Comparison of ENCODE assay signal across 8 mouse cellular contexts in genomic region chr4:145319274-145320226, GRCm38 (mm10). TPM values are rescaled to one million over a fixed set of nuclear protein-coding genes. Genes with fewer than 3 reads are reported as not detected.
A peak's percentile ranks its signal among the peaks of the same experiment; 100 is the strongest.
DNase-seq lines count a peak whose midpoint lies in the region; ATAC-seq and TF ChIP-seq lines count a peak whose summit lies in the region.

No protein-coding gene starts in this region.

- no peaks in the 10 kb centered on the region for H3K79me2 ChIP-seq in CH12.LX (replicated peaks; ENCODE audit: control insufficient read depth, extremely low read depth, insufficient read depth, poor library complexity, severe bottlenecking)

- H3K4me3 ChIP-seq in kidney, postnatal 0 days (replicated peaks; ENCODE audit: low read depth, low read length): no peak overlapping the region
- H3K4me3 ChIP-seq in CH12.LX (replicated peaks in 1 of 3; ENCODE audit: low read depth in 2 of 3, low read length in 2 of 3, poor library complexity in 1 of 3): no peak overlapping the region

- no peak for ATAC-seq in kidney, postnatal 0 days (replicated peaks; ENCODE audit: low FRiP score, low read depth)
- ATAC-seq in neutrophil, adult 5-6 weeks (ENCODE audit: extremely low read depth, insufficient number of reproducible peaks, low FRiP score, poor library complexity, severe bottlenecking): peak; percentile 46; the same call in 1 of the 2 replicates
- no peak for ATAC-seq in erythroid progenitor cell, adult 5-6 weeks (replicated peaks; ENCODE audit: low FRiP score, poor library complexity, severe bottlenecking)

- no peak for TF ChIP-seq CTCF in kidney, postnatal 0 days (IDR thresholded peaks at IDR 0.05; ENCODE audit: low read depth)
- TF ChIP-seq CTCF in CH12.LX (conservative IDR thresholded peaks at IDR 0.05 in 1 of 2, IDR thresholded peaks at IDR 0.05 in 1 of 2; ENCODE audit: low read depth in 2 of 2, low read length in 2 of 2): no peak

- no peak overlapping the region for H3K4me2 ChIP-seq in kidney, postnatal 0 days (ENCODE audit: low read length)
- no peak overlapping the region for H3K4me2 ChIP-seq in CH12.LX (ENCODE audit: insufficient read depth, low read depth, poor library complexity, severe bottlenecking)

- H3K9me3 ChIP-seq in kidney, postnatal 0 days (replicated peaks; ENCODE audit: low read length): no peaks in the 10 kb centered on the region
- no peaks in the 10 kb centered on the region for H3K9me3 ChIP-seq in CH12.LX (replicated peaks; ENCODE audit: low read length)

- H3K36me3 ChIP-seq in kidney, postnatal 0 days (ENCODE audit: insufficient read depth, low read length): no peaks in the 10 kb centered on the region
- H3K36me3 ChIP-seq in CH12.LX (replicated peaks in 1 of 2; ENCODE audit: control insufficient read depth in 1 of 2, insufficient read depth in 1 of 2, low read length in 1 of 2): no peaks in the 10 kb centered on the region

- dilution Hi-C loops in CH12.LX (cut with MboI; ENCODE audit: extremely low pct_ligation_motif_present, extremely low pct_unique_long_range_greater_than_20kb, low sequenced_read_pairs): no loop called here

- peak; percentile 5 for TF ChIP-seq RAD21 in CH12.LX (IDR thresholded peaks at IDR 0.05; ENCODE audit: low read depth, low read length)

- H3K9ac ChIP-seq in kidney, postnatal 0 days (ENCODE audit: low read depth, low read length): no peak overlapping the region
- H3K9ac ChIP-seq in CH12.LX (ENCODE audit: insufficient read depth, low read depth): no peak overlapping the region

- WGBS in kidney, postnatal 0 days: 68% methylated on average over 4 of the region's 4 CpGs

- in situ Hi-C loops in CH12.LX (cut with MboI; ENCODE audit: low pct_ligation_motif_present, low pct_unique_long_range_greater_than_20kb, low sequenced_read_pairs): no loop called here

- no peaks in the 10 kb centered on the region for H3K4me1 ChIP-seq in kidney, postnatal 0 days (replicated peaks; ENCODE audit: insufficient read depth, low read length)
- H3K4me1 ChIP-seq in CH12.LX (ENCODE audit: control insufficient read depth in 1 of 2, insufficient read depth in 2 of 2): peaks cover 45 to 96% of the 10 kb centered on the region in 2 experiments

- DNase-seq in kidney, postnatal 0 days (ENCODE audit: low spot score): peak; percentile 3
- no peak for DNase-seq in kidney, adult 11 months
- DNase-seq in CH12.LX (ENCODE audit: extremely low read depth) (peak; percentile 77), MN1 (ENCODE audit: low spot score) (no peak)
- peak; percentile 68 for DNase-seq in heart, adult 8-10 months (ENCODE audit: low spot score)
- DNase-seq in lung, postnatal 25 days (ENCODE audit: low spot score): no peak

- TF ChIP-seq EP300 in CH12.LX (IDR thresholded peaks at IDR 0.05; ENCODE audit: low read length): peak; percentile 91

- TF ChIP-seq POLR2A in CH12.LX (IDR thresholded peaks at IDR 0.05; ENCODE audit: low read depth, low read length): no peak

- no peaks in the 10 kb centered on the region; the same call in 1 of the 2 replicates for H3K27me3 ChIP-seq in kidney, postnatal 0 days (ENCODE audit: insufficient read depth, low read length)
- no peaks in the 10 kb centered on the region for H3K27me3 ChIP-seq in CH12.LX (replicated peaks)

- H3K27ac ChIP-seq in kidney, postnatal 0 days: no peak overlapping the region
- peak overlapping the region; percentile 14; the same call in 1 of the 2 replicates for H3K27ac ChIP-seq in CH12.LX (ENCODE audit: insufficient read depth, low read depth)

TF ChIP-seq in CH12.LX, 34 proteins besides CTCF, POLR2A, EP300 and RAD21:
- TF ChIP-seq ETS1 (conservative IDR thresholded peaks at IDR 0.05; ENCODE audit: low read depth, low read length) (peak; percentile 86), PAX5 (IDR thresholded peaks at IDR 0.05; ENCODE audit: low read length) (no peak), NRF1 (IDR thresholded peaks at IDR 0.05; ENCODE audit: low read depth, low read length) (no peak), MXI1 (IDR thresholded peaks at IDR 0.05; ENCODE audit: low read depth, low read length) (peak; percentile 18; the same call in 1 of the 2 replicates), MAX (IDR thresholded peaks at IDR 0.05; ENCODE audit: low read length) (peak; percentile 66), BHLHE40 (IDR thresholded peaks at IDR 0.05; ENCODE audit: low read depth, low read length) (peak; percentile 80), USF1 (IDR thresholded peaks at IDR 0.05; ENCODE audit: low read depth, low read length) (no peak), ZKSCAN1 (IDR thresholded peaks at IDR 0.05; ENCODE audit: borderline replicate concordance, low read depth, low read length) (no peak), CHD1 (IDR thresholded peaks at IDR 0.05; ENCODE audit: low read depth, low read length) (no peak), ZNF384 (IDR thresholded peaks at IDR 0.05; ENCODE audit: low read depth, low read length) (no peak), ZC3H11A (IDR thresholded peaks at IDR 0.05; ENCODE audit: low read depth, low read length) (no peak), JUN (IDR thresholded peaks at IDR 0.05; ENCODE audit: insufficient read depth, low read depth, low read length) (peak; percentile 63), IRF4 (IDR thresholded peaks at IDR 0.05; ENCODE audit: low read depth, low read length) (peak; percentile 73), ELF1 (IDR thresholded peaks at IDR 0.05; ENCODE audit: low read depth, low read length) (no peak), TCF12 (IDR thresholded peaks at IDR 0.05; ENCODE audit: low read depth, low read length) (peak; percentile 96), SMC3 (IDR thresholded peaks at IDR 0.05; ENCODE audit: low read depth, low read length) (no peak), USF2 (conservative IDR thresholded peaks at IDR 0.05; ENCODE audit: low read depth, low read length) (no peak), E2F4 (IDR thresholded peaks at IDR 0.05; ENCODE audit: insufficient replicate concordance, low read depth, low read length) (no peak), TBP (conservative IDR thresholded peaks at IDR 0.05; ENCODE audit: low read depth, low read length) (0 out of 2 replicates have a peak, but pooled peaks have one; percentile 23), HCFC1 (IDR thresholded peaks at IDR 0.05; ENCODE audit: low read depth, low read length) (no peak), MAZ (IDR thresholded peaks at IDR 0.05; ENCODE audit: low read depth, low read length) (peak; percentile 54; the same call in 1 of the 2 replicates), MEF2A (IDR thresholded peaks at IDR 0.05; ENCODE audit: borderline replicate concordance, low read depth, low read length) (peak; percentile 58; the same call in 1 of the 2 replicates), NELFE (IDR thresholded peaks at IDR 0.05; ENCODE audit: low read depth, low read length) (no peak), MAFK (IDR thresholded peaks at IDR 0.05; ENCODE audit: insufficient replicate concordance, low read length) (no peak), ZMIZ1 (IDR thresholded peaks at IDR 0.05; ENCODE audit: low read depth, low read length) (no peak), JUND (conservative IDR thresholded peaks at IDR 0.05; ENCODE audit: low read depth, low read length) (0 out of 2 replicates have a peak, but pooled peaks have one; percentile 46), KAT2A (IDR thresholded peaks at IDR 0.05; ENCODE audit: insufficient replicate concordance, low read length) (no peak), MYC (IDR thresholded peaks at IDR 0.05; ENCODE audit: low read depth, low read length) (no peak), SIN3A (IDR thresholded peaks at IDR 0.05; ENCODE audit: low read length) (peak; percentile 30; the same call in 1 of the 2 replicates), UBTF (IDR thresholded peaks at IDR 0.05; ENCODE audit: low read depth, low read length) (no peak), CHD2 (IDR thresholded peaks at IDR 0.05; ENCODE audit: low read length) (peak; percentile 33; the same call in 1 of the 2 replicates), RCOR1 (conservative IDR thresholded peaks at IDR 0.05; ENCODE audit: low read depth, low read length) (0 out of 2 replicates have a peak, but pooled peaks have one; percentile 43), GABPA (IDR thresholded peaks at IDR 0.05; ENCODE audit: insufficient replicate concordance, low read depth, low read length) (no peak), POLR2AphosphoS2 (IDR thresholded peaks at IDR 0.05; ENCODE audit: low read depth, low read length) (no peak)
TF ChIP-seq in CH12.LX: peak in this region for 14.

RNA-seq across cellular contexts. Expression of gene Tnfrsf8, which starts 4.6 kb away (rescaled TPM):
- 0.05 and 0.08 TPM in 2 replicates for polyA plus RNA-seq in kidney, postnatal 0 days (2015; fragmentation: Nextera tagmentation; extraction: Ambion mirVana)
- total RNA-seq in CH12.LX (2012; rRNA removed) (23.2 and 31.0 TPM in 2 replicates), CH12.LX (2014; rRNA removed) (18.9 and 24.7 TPM in 2 replicates)
- 11.5 and 12.7 TPM in 2 replicates for polyA plus RNA-seq in CH12.LX (2012; ENCODE audit: insufficient read length, low read depth)
- under 1 TPM in 2 of 4 experiments, not detected in 2; 0.11 to 0.16 TPM for total RNA-seq in heart, adult 8-10 months (2022)
- total RNA-seq in neutrophil, adult 5-6 weeks (2017): 0.58 and 0.86 TPM in 2 replicates
- not detected in 2 replicates for total RNA-seq in erythroid progenitor cell, adult 5-6 weeks (2015; ENCODE audit: low replicate concordance)
- 0.39 TPM in 1 of 2 replicates, not detected in the other for total RNA-seq in erythroid progenitor cell, adult 5-6 weeks (2017; ENCODE audit: low replicate concordance)

Comparison
In these comparisons a context has a peak if more than half of its experiments do, and no peak if none do; other contexts are left out.
1. DNase-seq: peak in kidney, postnatal 0 days (single experiment), CH12.LX (single experiment) and heart, adult 8-10 months (single experiment); none in kidney, adult 11 months (single experiment), MN1 (single experiment) and lung, postnatal 25 days (single experiment).
2. RNA of gene Tnfrsf8, which starts 4.6 kb away (total RNA-seq): 18.9 to 31.0 TPM in CH12.LX; 0.58 to 0.86 TPM in neutrophil, adult 5-6 weeks, 0.11 to 0.16 TPM in heart, adult 8-10 months and 0.39 TPM in erythroid progenitor cell, adult 5-6 weeks; every median in the first group is over 10 times any median in the second.